Mouse (Mus musculus) heart, embryonic 13.5 days (tissue): ENCODE measurements at regions not wholly inside any gene's neighbourhood (a gene's known extent, or its start where the extent isn't known, plus 50 kb on each side); places are given as distances from the start of the nearest gene placed in this dataset.

Experiments used
- ATAC-seq: fragments of 200-750 bp; cut with Nextera tagmentation; 2 replicates; pipeline ENCODE4 v1.8.0; 2017; ENCODE audit warnings: moderate TSS enrichment; ENCODE audit not compliant: insufficient number of reproducible peaks, low FRiP score, low TSS enrichment; ENCODE audit errors: extremely low read depth
- H3K27ac ChIP-seq: fragments of 300-500 bp; sonication (generic); replicated peaks from 2 replicates; pipeline ENCODE4 v1.5.1; 2015; ENCODE audit warnings: moderate library complexity, mild to moderate bottlenecking, inconsistent platforms
- H3K27me3 ChIP-seq: fragments of 300-500 bp; sonication (generic); replicated peaks from 2 replicates; pipeline ENCODE4 v1.6.1; 2015; ENCODE audit warnings: mild to moderate bottlenecking, inconsistent platforms
- H3K36me3 ChIP-seq: fragments of 300-500 bp; sonication (generic); 2 replicates; pipeline ENCODE4 v1.6.1; 2015; ENCODE audit warnings: mild to moderate bottlenecking, inconsistent platforms
- H3K4me1 ChIP-seq: fragments of 300-500 bp; sonication (generic); 2 replicates; pipeline ENCODE4 v1.6.1; 2015; ENCODE audit warnings: inconsistent platforms
- H3K4me2 ChIP-seq: fragments of 300-500 bp; sonication (generic); 2 replicates; pipeline ENCODE4 v1.6.1; 2015; ENCODE audit warnings: inconsistent platforms, mild to moderate bottlenecking, moderate library complexity
- H3K4me3 ChIP-seq: fragments of 300-500 bp; sonication (generic); 2 replicates; pipeline ENCODE4 v1.5.1; 2015; ENCODE audit warnings: moderate library complexity, mild to moderate bottlenecking, inconsistent platforms
- H3K9ac ChIP-seq: fragments of 300-500 bp; sonication (generic); 2 replicates; pipeline ENCODE4 v1.6.1; 2015; ENCODE audit warnings: inconsistent platforms, mild to moderate bottlenecking, moderate library complexity
- H3K9me3 ChIP-seq: fragments of 300-500 bp; sonication (generic); 2 replicates; pipeline ENCODE4 v1.6.1; 2016; ENCODE audit warnings: inconsistent platforms
- WGBS: fragments of 180-500 bp; shearing (Covaris S2); methylation state at CpG from one replicate; pipeline ENCODE4 v1.1.7; 2015; ENCODE audit warnings: mixed read lengths; 5-methylcytosine and 5-hydroxymethylcytosine counted together

DNA sequence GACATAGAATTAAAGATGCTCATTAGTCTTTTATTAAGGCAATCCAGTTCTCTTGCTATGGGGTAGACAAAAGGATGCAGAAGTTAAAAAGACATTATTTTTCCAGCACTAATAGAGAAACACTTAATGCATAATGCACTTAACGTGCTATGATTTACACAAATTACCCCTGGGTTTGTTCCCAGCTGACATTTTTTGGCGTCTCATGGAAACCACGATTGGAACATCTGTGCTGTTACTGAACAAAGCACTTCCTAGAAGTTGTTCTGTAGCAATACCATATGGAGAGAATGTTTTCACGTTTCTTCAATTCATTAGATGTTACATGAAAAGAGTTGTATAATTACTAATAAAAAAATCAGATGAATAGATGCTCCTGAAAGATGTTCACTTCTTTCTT lies 635.2 kb downstream of the Gm597 start:
- H3K9ac ChIP-seq: no peak overlapping the region
- no peak overlapping the region for H3K4me2 ChIP-seq
- no peaks in the 10 kb centered on the region for H3K36me3 ChIP-seq
- ATAC-seq: no peak
- H3K9me3 ChIP-seq: no peaks in the 10 kb centered on the region
- no peak overlapping the region for H3K4me3 ChIP-seq
- H3K4me1 ChIP-seq: no peaks in the 10 kb centered on the region
- no peaks in the 10 kb centered on the region for H3K27me3 ChIP-seq
- no peak overlapping the region for H3K27ac ChIP-seq
- 65% methylated on average over 4 of the region's 4 CpGs for WGBS

DNA sequence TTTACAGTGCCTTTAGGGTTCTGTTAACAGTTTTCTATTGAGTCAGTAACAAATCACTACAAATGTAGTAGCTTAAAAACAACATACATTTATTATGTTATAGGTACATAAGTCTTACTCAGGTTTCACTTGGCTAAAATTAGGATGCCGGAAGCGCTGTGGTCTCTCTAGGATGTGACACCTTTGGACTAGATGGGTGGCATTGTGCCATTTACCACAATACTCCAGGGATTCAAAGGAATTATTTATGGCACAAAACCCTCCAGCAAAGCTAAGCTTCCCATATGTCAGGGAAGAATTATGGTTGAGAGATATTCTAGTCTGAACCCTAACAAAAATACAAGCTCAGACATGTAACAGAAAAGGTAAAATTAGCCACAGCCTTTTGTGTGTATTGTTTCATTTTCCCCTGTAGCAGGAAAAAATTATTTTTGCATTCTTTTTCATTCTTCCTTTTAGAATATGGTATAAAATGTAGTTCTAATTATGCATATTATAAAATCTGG lies 678.0 kb downstream of the Gm597 start:
- H3K9ac ChIP-seq: no peak overlapping the region
- no peaks in the 10 kb centered on the region for H3K36me3 ChIP-seq
- H3K27me3 ChIP-seq: no peaks in the 10 kb centered on the region
- H3K4me3 ChIP-seq: no peak overlapping the region
- 84% methylated on average over 2 of the region's 2 CpGs for WGBS
- no peak overlapping the region for H3K4me2 ChIP-seq
- no peak overlapping the region for H3K27ac ChIP-seq
- no peak for ATAC-seq
- H3K4me1 ChIP-seq: no peaks in the 10 kb centered on the region
- no peaks in the 10 kb centered on the region for H3K9me3 ChIP-seq

DNA sequence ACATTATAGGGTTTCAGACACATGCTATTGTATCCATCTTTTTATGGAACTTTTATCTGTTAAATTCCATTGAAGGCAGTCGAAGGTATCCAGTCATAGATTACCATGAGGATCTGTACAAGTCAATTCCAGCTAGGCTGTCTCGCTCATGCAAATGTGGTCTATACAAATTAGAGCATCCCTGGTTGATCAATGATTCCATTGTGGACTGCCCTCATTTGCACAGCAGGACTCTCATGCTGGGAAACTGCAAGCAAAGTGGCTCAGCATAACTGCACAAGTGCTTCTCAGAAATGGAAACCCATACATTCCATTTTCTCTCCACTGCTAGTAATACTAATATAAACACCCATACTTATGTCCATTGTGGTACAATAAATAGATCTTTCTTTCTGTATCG lies 695.6 kb downstream of the Gm597 start:
- Histone ChIP-seq H3K27ac (no peak overlapping the region), H3K4me1 (no peaks in the 10 kb centered on the region), H3K36me3 (no peaks in the 10 kb centered on the region), H3K4me3 (no peak overlapping the region), H3K9me3 (no peaks in the 10 kb centered on the region), H3K4me2 (no peak overlapping the region), H3K27me3 (no peaks in the 10 kb centered on the region), H3K9ac (no peak overlapping the region)
- 68% methylated on average over 3 of the region's 3 CpGs for WGBS
- no peak for ATAC-seq

DNA sequence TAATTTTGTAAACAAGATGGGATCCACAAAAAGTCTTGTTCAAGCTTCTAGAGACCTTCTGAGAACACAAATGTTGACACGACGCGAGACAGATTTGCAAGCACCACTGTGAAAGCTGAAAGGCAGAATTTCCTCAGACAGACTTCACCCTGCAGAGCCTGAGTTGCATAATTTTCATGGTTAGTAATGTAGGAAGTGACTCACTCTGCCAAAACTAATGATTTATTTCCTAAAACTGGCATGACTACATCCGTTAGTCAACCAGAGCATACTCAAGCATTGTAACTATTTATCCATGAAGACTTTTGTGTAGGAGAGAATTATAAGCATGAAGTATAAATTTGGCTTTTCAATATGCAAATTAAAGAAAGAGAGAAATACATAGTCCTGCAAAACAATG lies 726.1 kb downstream of the Gm597 start:
- ATAC-seq: no peak
- H3K27me3 ChIP-seq: no peaks in the 10 kb centered on the region
- 80% methylated on average over 4 of the region's 4 CpGs for WGBS

DNA sequence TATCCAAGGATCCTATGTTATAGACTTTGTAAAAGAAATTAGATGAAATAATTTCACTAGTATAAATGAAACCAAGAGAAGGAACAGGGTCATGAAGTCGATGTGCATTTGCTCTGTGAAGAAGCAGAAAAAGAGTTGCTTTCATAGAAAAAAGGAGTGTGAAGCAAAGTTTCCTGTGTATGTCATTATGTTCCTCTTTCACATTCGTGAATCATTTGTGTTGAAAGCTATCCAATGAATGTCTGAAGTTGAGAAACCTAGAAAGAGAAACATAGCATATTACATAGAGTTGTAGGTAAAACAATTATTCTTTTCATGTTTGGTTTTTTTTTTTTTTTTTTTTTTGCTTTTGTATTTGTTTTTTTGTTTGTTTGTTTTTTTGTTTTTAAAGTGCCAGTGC lies 732.1 kb downstream of the Gm597 start:
- H3K9me3 ChIP-seq: no peaks in the 10 kb centered on the region
- no peak overlapping the region for H3K27ac ChIP-seq
- no peak for ATAC-seq
- no peaks in the 10 kb centered on the region for H3K27me3 ChIP-seq
- no peak overlapping the region for H3K4me2 ChIP-seq
- no peaks in the 10 kb centered on the region for H3K36me3 ChIP-seq
- H3K9ac ChIP-seq: no peak overlapping the region
- no peaks in the 10 kb centered on the region for H3K4me1 ChIP-seq
- H3K4me3 ChIP-seq: no peak overlapping the region
- 51% methylated on average over 2 of the region's 2 CpGs for WGBS

More for the DNA sequence above, 726.1 kb downstream of the Gm597 start:
- Histone ChIP-seq H3K4me1 (no peaks in the 10 kb centered on the region), H3K36me3 (no peaks in the 10 kb centered on the region), H3K9me3 (no peaks in the 10 kb centered on the region), H3K27ac (no peak overlapping the region), H3K9ac (no peak overlapping the region), H3K4me3 (no peak overlapping the region), H3K4me2 (no peak overlapping the region)

DNA sequence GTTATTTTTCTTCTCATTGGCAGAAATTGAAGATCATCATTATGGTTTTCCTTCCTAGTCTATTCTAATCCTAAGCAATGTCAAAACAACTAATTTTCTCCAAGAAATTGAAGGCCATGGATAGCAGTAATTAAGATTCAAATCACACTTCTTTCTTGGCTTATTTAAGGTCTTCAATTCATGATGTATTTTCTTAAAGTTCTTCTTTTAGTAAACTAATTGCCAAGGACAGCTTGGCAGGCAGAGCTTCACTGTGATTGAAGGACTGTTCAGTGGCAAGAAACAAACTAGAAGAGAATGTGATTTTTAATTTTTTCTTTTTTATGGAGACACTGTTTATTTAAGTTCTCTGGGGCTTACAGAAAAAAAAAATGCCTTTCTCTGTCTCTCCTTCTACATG lies 732.7 kb downstream of the Gm597 start:
- no peak for ATAC-seq

DNA sequence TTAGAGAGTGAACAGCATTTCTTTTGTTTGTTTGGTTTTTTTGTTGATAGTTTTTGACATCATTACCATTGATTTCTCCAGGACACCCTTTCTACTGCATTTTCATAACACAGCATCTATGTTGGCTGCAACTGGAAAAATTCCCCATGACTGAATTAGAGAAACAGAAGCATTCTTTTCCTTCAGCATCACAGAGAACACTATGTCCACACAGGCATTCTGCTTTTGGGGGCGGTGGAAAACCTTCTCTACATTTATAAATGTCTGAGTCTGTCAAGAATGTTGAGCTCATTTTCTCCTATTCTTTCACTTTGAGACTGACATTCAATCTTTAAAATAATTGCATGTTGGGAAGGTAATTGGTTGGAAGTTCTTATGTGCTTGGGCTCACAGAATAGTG lies 734.4 kb downstream of the Gm597 start:
- Histone ChIP-seq H3K27ac (no peak overlapping the region), H3K27me3 (no peaks in the 10 kb centered on the region), H3K4me3 (no peak overlapping the region), H3K4me1 (no peaks in the 10 kb centered on the region), H3K4me2 (no peak overlapping the region), H3K36me3 (no peaks in the 10 kb centered on the region), H3K9ac (no peak overlapping the region), H3K9me3 (no peaks in the 10 kb centered on the region)
- 83% methylated on average over 1 of the region's 1 CpGs for WGBS
- no peak for ATAC-seq

More for the DNA sequence above, 732.7 kb downstream of the Gm597 start:
- no peaks in the 10 kb centered on the region for H3K4me1 ChIP-seq
- H3K4me3 ChIP-seq: no peak overlapping the region
- H3K9me3 ChIP-seq: no peaks in the 10 kb centered on the region
- H3K4me2 ChIP-seq: no peak overlapping the region
- H3K27me3 ChIP-seq: no peaks in the 10 kb centered on the region
- H3K27ac ChIP-seq: no peak overlapping the region
- no peaks in the 10 kb centered on the region for H3K36me3 ChIP-seq
- H3K9ac ChIP-seq: no peak overlapping the region

DNA sequence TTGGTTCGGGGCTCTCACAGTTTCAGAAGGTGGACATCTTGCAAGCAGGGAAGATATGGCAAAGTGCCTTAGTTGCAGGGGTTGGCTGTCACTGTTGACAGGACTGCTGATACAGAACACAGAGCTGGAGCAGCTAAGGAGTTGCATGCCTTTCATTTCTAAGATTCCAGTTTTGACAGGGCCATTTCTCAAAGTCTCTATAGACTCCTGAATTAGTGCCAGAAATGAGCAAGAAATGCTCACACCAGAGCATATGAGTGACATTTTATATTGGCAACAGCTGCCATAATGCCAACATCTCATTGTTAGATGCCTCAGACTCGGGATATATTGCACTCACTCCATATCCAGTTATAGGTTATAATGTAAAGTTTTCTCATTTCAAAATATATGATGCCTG lies 754.3 kb downstream of the Gm597 start:
- Histone ChIP-seq H3K4me3 (no peak overlapping the region), H3K4me2 (peak overlapping the region; percentile 37), H3K9ac (no peak overlapping the region), H3K36me3 (no peaks in the 10 kb centered on the region), H3K27ac (peak overlapping the region; percentile 45), H3K9me3 (no peaks in the 10 kb centered on the region), H3K27me3 (no peaks in the 10 kb centered on the region), H3K4me1 (peaks cover 15% of the 10 kb centered on the region)
- WGBS: 16% methylated on average over 2 of the region's 2 CpGs
- no peak for ATAC-seq

DNA sequence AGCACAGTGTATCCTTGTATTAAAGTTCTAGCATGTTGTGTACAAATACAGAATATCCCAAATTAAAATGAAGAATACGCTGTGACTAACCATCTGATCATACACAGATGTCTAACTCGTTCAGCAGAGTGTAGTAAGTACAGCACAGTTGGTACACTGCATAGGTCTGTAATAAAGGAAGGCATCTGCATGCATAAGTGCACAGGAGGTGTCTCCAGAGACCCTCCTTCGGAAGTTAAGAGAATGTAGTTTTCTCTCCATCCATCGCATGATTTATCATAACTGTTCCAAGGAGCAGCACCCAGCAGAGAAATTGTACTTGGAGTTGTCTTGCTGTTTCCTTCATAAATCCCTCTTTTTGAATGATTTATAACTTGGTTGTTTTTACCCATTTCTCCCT lies 781.6 kb downstream of the Gm597 start:
- no peak for ATAC-seq

DNA sequence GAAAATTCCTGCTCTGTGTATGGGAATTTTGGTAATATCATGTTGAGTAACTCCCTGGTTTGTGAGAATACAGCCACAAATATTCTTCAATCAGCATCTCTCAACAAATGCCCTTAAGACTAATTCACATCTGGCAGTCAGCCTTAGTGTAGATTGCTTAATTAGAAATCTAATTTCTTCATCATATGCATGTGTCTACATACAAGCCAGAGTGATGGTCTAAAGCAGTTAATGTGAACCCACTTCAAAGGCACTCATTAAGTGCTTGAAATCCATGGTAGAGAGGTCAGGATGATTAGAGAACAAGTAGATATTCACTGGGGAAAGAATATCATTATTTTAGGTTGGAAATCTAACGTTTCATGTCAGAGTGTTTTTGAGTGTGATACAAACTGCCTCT lies 816.7 kb downstream of the Gm597 start:
- 58% methylated on average over 1 of the region's 1 CpGs for WGBS
- H3K9ac ChIP-seq: no peak overlapping the region
- H3K27me3 ChIP-seq: no peaks in the 10 kb centered on the region
- H3K4me2 ChIP-seq: no peak overlapping the region
- no peaks in the 10 kb centered on the region for H3K36me3 ChIP-seq
- H3K9me3 ChIP-seq: no peaks in the 10 kb centered on the region
- H3K27ac ChIP-seq: no peak overlapping the region
- H3K4me3 ChIP-seq: no peak overlapping the region
- no peaks in the 10 kb centered on the region for H3K4me1 ChIP-seq
- no peak for ATAC-seq

More for the DNA sequence above, 781.6 kb downstream of the Gm597 start:
- Histone ChIP-seq H3K36me3 (no peaks in the 10 kb centered on the region), H3K9ac (no peak overlapping the region), H3K4me1 (no peaks in the 10 kb centered on the region), H3K27ac (no peak overlapping the region), H3K27me3 (no peaks in the 10 kb centered on the region), H3K9me3 (no peaks in the 10 kb centered on the region), H3K4me3 (no peak overlapping the region), H3K4me2 (no peak overlapping the region)
- 69% methylated on average over 4 of the region's 4 CpGs for WGBS
